Mouse (Mus musculus): ENCODE data around the gene Pifo.

Gene Pifo

DNA sequence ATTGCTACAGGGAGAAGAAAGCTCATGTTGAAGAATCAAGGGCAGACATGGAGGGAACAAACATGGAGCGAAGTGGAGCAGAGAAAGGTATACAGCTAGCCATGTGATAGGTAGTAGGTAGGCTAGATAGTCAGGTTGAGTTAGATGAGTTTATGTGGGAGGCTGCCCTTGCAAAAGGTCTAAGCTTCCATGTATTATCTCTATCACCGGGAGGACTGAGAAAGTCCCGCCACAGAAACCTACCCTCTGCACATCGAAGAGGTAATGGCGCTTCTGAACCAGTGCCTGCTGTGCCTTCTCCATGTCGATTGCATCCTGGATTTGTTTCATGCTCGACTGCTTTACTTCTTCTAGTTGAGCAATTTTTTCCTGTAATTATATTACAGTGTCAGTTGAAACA, 63.1 kb downstream of the Pifo start:
- no peak for DNase-seq (ENCODE audit: low spot score)
